Mouse (Mus musculus) embryonic facial prominence, embryonic 12.5 days (tissue): Measurements from ENCODE around the gene Gars. TPM values are rescaled to one million over a fixed set of nuclear protein-coding genes. Genes with fewer than 3 reads are reported as not detected.

Source experiments
- ATAC-seq: fragments of 200-750 bp; cut with Nextera tagmentation; 2 replicates; pipeline ENCODE4 v1.8.0; 2017; ENCODE audit not compliant: insufficient number of reproducible peaks, insufficient read depth, low FRiP score, low TSS enrichment
- H3K27ac ChIP-seq: fragments of 300-500 bp; sonication (generic); 2 replicates; pipeline ENCODE4 v1.5.1; 2016; ENCODE audit warnings: mild to moderate bottlenecking
- H3K27me3 ChIP-seq: fragments of 300-500 bp; sonication (generic); 2 replicates; pipeline ENCODE4 v1.6.1; 2016; ENCODE audit warnings: mild to moderate bottlenecking, moderate library complexity
- H3K36me3 ChIP-seq: fragments of 300-500 bp; sonication (generic); 2 replicates; pipeline ENCODE4 v1.6.1; 2016; ENCODE audit warnings: mild to moderate bottlenecking
- H3K4me1 ChIP-seq: fragments of 300-500 bp; sonication (generic); 2 replicates; pipeline ENCODE4 v1.6.1; 2016
- H3K4me2 ChIP-seq: fragments of 300-500 bp; sonication (generic); replicated peaks from 2 replicates; pipeline ENCODE4 v1.6.1; 2016; ENCODE audit warnings: mild to moderate bottlenecking, moderate library complexity
- H3K4me3 ChIP-seq: fragments of 300-500 bp; sonication (generic); 2 replicates; pipeline ENCODE4 v1.5.1; 2016; ENCODE audit warnings: mild to moderate bottlenecking
- H3K9ac ChIP-seq: fragments of 300-500 bp; sonication (generic); 2 replicates; pipeline ENCODE4 v1.6.1; 2016; ENCODE audit warnings: mild to moderate bottlenecking, moderate library complexity
- H3K9me3 ChIP-seq: fragments of 300-500 bp; sonication (generic); 2 replicates; pipeline ENCODE4 v1.6.1; 2016; ENCODE audit warnings: mild to moderate bottlenecking, moderate library complexity
- WGBS: fragments of 180-500 bp; shearing (Covaris S2); methylation state at CpG from one replicate; pipeline ENCODE4 v1.1.7; 2016; 5-methylcytosine and 5-hydroxymethylcytosine counted together
- polyA plus RNA-seq: library from polyadenylated mRNA; unstranded; fragments of >200 nt; fragmentation: Nextera tagmentation; extraction: Ambion mirVana; gene quantifications from 2 replicates; pipeline ENCODE4 v1.2.1, GENCODE M21; 2016

Gars gene
- polyA plus RNA-seq, 1 experiment from 2014 or later: 151 TPM

DNA sequence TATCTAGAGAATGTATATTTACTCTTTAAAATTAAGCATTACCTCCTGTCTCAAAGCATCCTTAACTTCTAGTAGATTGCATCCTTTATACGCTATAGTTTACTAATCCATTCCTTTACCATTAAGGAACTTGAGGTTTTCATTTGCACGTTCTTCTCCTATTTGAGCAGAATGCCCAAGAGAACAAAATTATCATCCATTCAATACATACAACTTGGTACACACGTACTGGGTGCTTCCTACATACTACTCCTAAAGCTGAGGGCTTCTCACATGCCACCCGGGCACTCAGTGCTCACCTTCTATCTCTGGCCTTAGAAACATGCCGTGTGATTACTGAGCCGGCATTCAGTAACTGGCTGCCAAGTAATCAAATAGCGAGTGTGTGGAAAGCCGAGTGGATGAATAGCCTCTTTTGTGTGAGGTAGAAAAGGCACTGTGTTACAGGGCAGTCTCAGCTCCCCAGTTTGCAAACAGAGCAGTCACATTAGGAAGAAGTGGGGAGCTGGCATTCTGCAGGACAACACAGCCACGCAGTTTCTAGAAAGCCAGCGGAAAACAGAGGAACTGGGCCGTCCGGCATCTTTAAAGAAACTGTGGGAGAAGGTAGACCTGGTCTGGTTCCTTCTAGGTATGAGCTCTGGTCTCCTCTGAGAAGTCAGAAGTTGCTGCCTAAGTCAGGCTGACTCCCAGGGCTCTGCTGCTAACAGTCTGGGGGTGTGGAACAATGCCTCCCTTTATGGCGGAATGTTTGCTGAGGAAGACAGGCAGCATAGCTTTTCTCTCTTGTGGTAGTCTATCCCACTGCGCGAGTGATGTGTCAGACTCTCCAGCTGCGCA lies 28.2 kb upstream of the Gars start:
- H3K9me3 ChIP-seq: no peaks in the 10 kb centered on the region
- WGBS: 13% methylated on average over 16 of the region's 16 CpGs
- 0 out of 2 replicates have a peak, but pooled peaks have one; percentile 41 for ATAC-seq
- no peaks in the 10 kb centered on the region for H3K36me3 ChIP-seq
- 0 out of 2 replicates have a peak, but pooled peaks cover 4% of the 10 kb centered on the region for H3K27me3 ChIP-seq
- peak overlapping the region; percentile 85 for H3K27ac ChIP-seq
- peak overlapping the region; percentile 21; the same call in 1 of the 2 replicates for H3K9ac ChIP-seq
- peak overlapping the region; percentile 22 for H3K4me3 ChIP-seq
- H3K4me1 ChIP-seq: no peaks in the 10 kb centered on the region
- H3K4me2 ChIP-seq: peak overlapping the region; percentile 46

DNA sequence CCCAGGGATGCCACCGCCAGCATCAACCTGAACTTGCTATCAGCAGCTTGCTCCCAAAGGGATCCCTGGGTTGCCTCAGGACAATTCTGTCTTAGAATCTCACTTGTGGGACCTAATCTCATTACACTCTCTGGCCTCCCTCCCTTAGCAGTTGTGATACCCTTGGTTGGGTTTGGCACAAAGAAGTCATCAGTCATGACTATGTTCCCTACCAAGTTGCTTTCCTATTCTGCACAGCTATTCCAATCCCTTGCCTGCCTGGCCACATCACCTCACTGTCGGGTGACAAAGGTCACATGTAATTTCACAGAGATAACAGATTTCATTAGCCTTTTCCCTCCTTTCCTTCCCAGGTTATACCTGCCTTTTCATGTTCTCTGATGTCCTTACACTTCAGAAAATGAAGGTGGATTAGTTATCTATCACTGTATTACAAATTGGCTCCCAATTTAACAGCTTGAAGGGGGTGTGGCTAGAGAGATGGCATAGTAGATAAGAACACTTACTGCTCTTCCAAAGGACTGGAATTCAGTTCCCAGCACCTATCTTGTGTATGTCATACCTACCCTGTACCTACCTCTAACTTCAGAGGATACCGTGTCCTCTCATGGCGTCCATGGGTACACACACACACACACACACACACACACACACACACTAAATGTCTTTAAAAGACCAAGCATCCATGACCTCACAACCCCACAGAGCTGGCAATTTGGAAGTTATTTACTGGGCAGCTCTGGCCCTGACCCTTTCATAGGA lies 27.3 kb upstream of the Gars start:
- 0 out of 2 replicates have a peak, but pooled peaks cover 4% of the 10 kb centered on the region for H3K27me3 ChIP-seq
- ATAC-seq: no peak

GRCm38 (mm10) chr6:55012516-55012915 lies 25.3 kb upstream of the Gars start:
- WGBS: 71% methylated on average over 7 of the region's 7 CpGs
- Histone ChIP-seq H3K27ac (no peak overlapping the region), H3K4me3 (no peak overlapping the region), H3K4me2 (no peak overlapping the region), H3K9ac (no peak overlapping the region), H3K9me3 (no peaks in the 10 kb centered on the region), H3K4me1 (0 out of 2 replicates have a peak, but pooled peaks cover 3% of the 10 kb centered on the region), H3K36me3 (no peaks in the 10 kb centered on the region), H3K27me3 (0 out of 2 replicates have a peak, but pooled peaks cover 4% of the 10 kb centered on the region)
- ATAC-seq: no peak

More for the DNA sequence above, 27.3 kb upstream of the Gars start:
- Histone ChIP-seq H3K4me3 (0 out of 2 replicates have a peak overlapping the region, but pooled peaks have one; percentile 22), H3K27ac (peak overlapping the region; percentile 85), H3K4me2 (peak overlapping the region; percentile 46), H3K9ac (no peak overlapping the region), H3K9me3 (no peaks in the 10 kb centered on the region), H3K36me3 (no peaks in the 10 kb centered on the region), H3K4me1 (no peaks in the 10 kb centered on the region)
- WGBS: 54% methylated on average over 4 of the region's 4 CpGs

DNA sequence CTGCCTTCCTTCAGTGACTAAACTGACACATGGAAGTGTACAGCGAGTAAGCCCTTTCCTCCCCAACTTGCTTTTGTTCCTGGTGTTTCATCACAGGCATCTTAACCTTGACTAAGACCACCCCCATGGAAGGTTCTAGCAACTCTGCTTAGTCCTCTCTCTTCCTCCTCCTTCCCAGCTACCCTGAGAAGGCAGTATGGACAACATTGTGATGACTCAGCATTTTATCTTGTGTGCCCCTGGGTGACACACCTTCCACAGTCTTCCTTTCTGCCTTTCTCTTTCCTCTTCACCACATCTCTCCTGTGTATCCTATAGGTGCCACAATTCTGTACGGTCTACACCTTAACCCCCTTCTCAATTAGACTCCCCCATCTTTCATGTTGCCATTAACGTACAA lies 23.6 kb upstream of the Gars start:
- no peak overlapping the region for H3K9ac ChIP-seq
- 90% methylated on average over 3 of the region's 3 CpGs for whole genome bisulfite sequencing

GRCm38 (mm10) chr6:55016236-55016635 lies 21.6 kb upstream of the Gars start:
- no peak overlapping the region for H3K9ac ChIP-seq
- no peak; the same call in 1 of the 2 replicates for ATAC-seq
- no peaks in the 10 kb centered on the region for H3K27me3 ChIP-seq
- H3K36me3 ChIP-seq: no peaks in the 10 kb centered on the region
- H3K4me2 ChIP-seq: no peak overlapping the region
- no peaks in the 10 kb centered on the region for H3K9me3 ChIP-seq
- no peak overlapping the region for H3K4me3 ChIP-seq
- H3K27ac ChIP-seq: no peak overlapping the region
- 22% methylated on average over 5 of the region's 5 CpGs for WGBS
- 0 out of 2 replicates have a peak, but pooled peaks cover 3% of the 10 kb centered on the region for H3K4me1 ChIP-seq

More for the DNA sequence above, 23.6 kb upstream of the Gars start:
- ATAC-seq: no peak
- H3K36me3 ChIP-seq: no peaks in the 10 kb centered on the region
- no peaks in the 10 kb centered on the region for H3K27me3 ChIP-seq
- no peak overlapping the region for H3K27ac ChIP-seq
- no peak overlapping the region for H3K4me3 ChIP-seq
- 0 out of 2 replicates have a peak, but pooled peaks cover 3% of the 10 kb centered on the region for H3K4me1 ChIP-seq
- H3K9me3 ChIP-seq: no peaks in the 10 kb centered on the region
- H3K4me2 ChIP-seq: no peak overlapping the region

GRCm38 (mm10) chr6:55016710-55017583 lies 20.9 kb upstream of the Gars start:
- H3K4me2 ChIP-seq: no peak overlapping the region
- 0 out of 2 replicates have a peak, but pooled peaks have one; percentile 43 for ATAC-seq

DNA sequence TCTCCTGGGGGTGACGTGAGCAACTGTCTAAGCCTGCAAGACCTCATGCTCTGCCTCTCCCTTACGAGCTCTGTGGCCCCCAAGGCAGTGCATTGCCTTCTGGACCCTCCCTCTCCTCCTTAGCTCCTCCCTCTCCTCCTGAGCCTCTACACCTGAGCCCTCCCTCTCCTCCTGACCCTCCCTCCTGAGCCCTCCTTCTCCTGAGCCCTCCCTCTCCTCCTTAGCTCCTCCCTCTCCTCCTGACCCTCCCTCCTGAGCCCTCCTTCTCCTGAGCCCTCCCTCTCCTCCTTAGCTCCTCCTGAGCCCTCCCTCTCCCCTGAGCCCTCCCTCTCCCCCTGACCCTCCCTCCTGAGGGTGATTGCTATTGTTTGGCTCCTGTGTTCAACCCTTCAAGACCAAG lies 19.4 kb upstream of the Gars start:
- 69% methylated on average over 2 of the region's 2 CpGs for WGBS
- Histone ChIP-seq H3K4me2 (no peak overlapping the region), H3K4me3 (no peak overlapping the region), H3K9ac (no peak overlapping the region), H3K36me3 (no peaks in the 10 kb centered on the region), H3K27ac (no peak overlapping the region), H3K9me3 (no peaks in the 10 kb centered on the region), H3K4me1 (0 out of 2 replicates have a peak, but pooled peaks cover 3% of the 10 kb centered on the region), H3K27me3 (no peaks in the 10 kb centered on the region)
- ATAC-seq: no peak

More at GRCm38 (mm10) chr6:55016710-55017583, 20.9 kb upstream of the Gars start:
- H3K36me3 ChIP-seq: no peaks in the 10 kb centered on the region
- H3K27ac ChIP-seq: no peak overlapping the region
- H3K4me3 ChIP-seq: no peak overlapping the region
- 0 out of 2 replicates have a peak, but pooled peaks cover 3% of the 10 kb centered on the region for H3K4me1 ChIP-seq
- no peak overlapping the region for H3K9ac ChIP-seq
- WGBS: 29% methylated on average over 15 of the region's 15 CpGs
- no peaks in the 10 kb centered on the region for H3K9me3 ChIP-seq
- H3K27me3 ChIP-seq: no peaks in the 10 kb centered on the region

DNA sequence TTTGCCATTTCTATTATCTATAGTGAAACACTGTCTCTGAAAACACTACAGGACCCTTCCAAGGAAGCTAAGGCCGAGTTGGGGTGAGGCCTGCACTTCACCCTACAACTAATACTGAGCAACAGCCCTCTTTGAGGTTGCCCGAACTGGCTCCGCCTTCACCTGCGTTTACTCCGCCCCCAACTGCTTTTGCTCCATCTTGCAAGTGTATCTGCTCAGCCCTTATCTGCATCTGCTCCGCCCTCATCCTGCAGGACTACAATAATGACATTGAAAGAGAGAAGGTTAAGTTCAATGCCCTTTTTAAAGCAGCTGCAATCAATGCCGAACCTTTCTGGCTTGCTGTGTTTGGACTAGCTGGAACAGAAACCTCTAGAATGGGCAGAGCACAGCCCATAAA lies 16.0 kb upstream of the Gars start:
- Histone ChIP-seq H3K9ac (no peak overlapping the region), H3K36me3 (no peaks in the 10 kb centered on the region), H3K4me3 (no peak overlapping the region), H3K27me3 (no peaks in the 10 kb centered on the region), H3K4me1 (0 out of 2 replicates have a peak, but pooled peaks cover 1% of the 10 kb centered on the region), H3K27ac (no peak overlapping the region), H3K4me2 (no peak overlapping the region), H3K9me3 (no peaks in the 10 kb centered on the region)
- WGBS: 87% methylated on average over 7 of the region's 7 CpGs
- ATAC-seq: no peak

DNA sequence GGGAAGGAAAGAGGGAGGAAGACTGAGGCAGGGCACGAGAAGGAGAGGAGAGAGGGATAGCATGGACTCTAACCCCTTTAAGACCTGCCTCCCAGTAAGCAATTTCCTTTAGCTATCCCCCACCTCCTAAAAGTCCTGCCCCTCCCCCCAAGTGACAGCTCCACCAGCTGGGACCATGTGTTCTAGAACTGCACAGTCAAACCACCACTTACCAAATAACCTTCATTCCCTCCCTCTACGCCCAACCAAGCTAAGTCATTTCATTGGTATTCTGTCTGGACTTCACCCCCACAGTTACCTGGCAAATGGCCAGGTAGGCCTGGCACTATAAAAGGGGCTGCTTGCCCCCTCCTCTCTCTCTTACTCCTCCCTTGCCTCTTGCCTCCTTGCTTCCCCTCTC lies 10.2 kb upstream of the Gars start:
- no peaks in the 10 kb centered on the region for H3K36me3 ChIP-seq
- H3K9me3 ChIP-seq: no peaks in the 10 kb centered on the region
- H3K4me1 ChIP-seq: no peaks in the 10 kb centered on the region
- ATAC-seq: no peak
- H3K4me3 ChIP-seq: no peak overlapping the region
- H3K27me3 ChIP-seq: no peaks in the 10 kb centered on the region
- no peak overlapping the region for H3K27ac ChIP-seq
- no peak overlapping the region for H3K9ac ChIP-seq
- no peak overlapping the region for H3K4me2 ChIP-seq
- WGBS: 68% methylated on average over 1 of the region's 2 CpGs

DNA sequence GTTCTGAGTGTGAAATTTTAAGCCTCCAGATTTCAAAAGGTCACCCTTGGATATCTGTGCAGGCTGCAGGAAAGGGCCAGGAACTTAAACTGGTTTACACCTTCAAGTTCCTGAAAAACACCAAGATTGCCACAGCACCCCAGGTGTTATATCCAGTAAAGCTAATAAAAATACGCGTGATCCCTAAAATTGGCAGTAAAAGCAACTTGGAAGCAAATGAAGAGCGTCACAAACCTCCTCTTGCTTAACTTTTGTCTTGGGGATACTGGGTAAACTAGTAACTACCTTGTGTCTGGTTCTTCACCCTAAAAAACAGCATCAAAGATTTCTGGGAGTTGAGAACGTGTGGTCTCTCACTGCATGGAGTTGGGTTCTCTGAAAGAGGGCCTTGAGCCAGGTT lies 1.1 kb upstream of the Gars start:
- no peak overlapping the region for H3K4me2 ChIP-seq
- H3K4me1 ChIP-seq: peaks cover 11% of the 10 kb centered on the region; the same call in 1 of the 2 replicates
- no peak overlapping the region for H3K9ac ChIP-seq
- H3K9me3 ChIP-seq: no peaks in the 10 kb centered on the region
- H3K27me3 ChIP-seq: no peaks in the 10 kb centered on the region
- H3K27ac ChIP-seq: no peak overlapping the region
- H3K4me3 ChIP-seq: no peak overlapping the region
- ATAC-seq: no peak
- H3K36me3 ChIP-seq: no peaks in the 10 kb centered on the region
- 88% methylated on average over 4 of the region's 4 CpGs for WGBS
